Mouse (Mus musculus): Measurements from ENCODE around the gene 2510009E07Rik.

The 2510009E07Rik gene

GRCm38 (mm10) chr16:21694463-21695241, at the start of gene 2510009E07Rik:
Gene 2510009E07Rik (minus strand): TSS chr16:21694665.
- peak; percentile 63 for DNase-seq (ENCODE audit: low spot score)

- DNase-seq (ENCODE audit: low spot score), result no peak
Measured at GRCm38 (mm10) chr16:21743401-21743800, 48.9 kb upstream of the 2510009E07Rik start.

- DNase-seq (ENCODE audit: low spot score), result no peak
Measured at GRCm38 (mm10) chr16:21742898-21743297, 48.4 kb upstream of the 2510009E07Rik start.

GRCm38 (mm10) chr16:21742191-21742870, 47.9 kb upstream of the 2510009E07Rik start:
- no peak for DNase-seq (ENCODE audit: low spot score)

GRCm38 (mm10) chr16:21741542-21741941, 47.1 kb upstream of the 2510009E07Rik start:
- DNase-seq (ENCODE audit: low spot score), result no peak

- no peak for DNase-seq (ENCODE audit: low spot score)
Measured at GRCm38 (mm10) chr16:21735638-21736037, 41.2 kb upstream of the 2510009E07Rik start.

GRCm38 (mm10) chr16:21727897-21728364, 33.5 kb upstream of the 2510009E07Rik start:
- peak; percentile 60 for DNase-seq (ENCODE audit: low spot score)

GRCm38 (mm10) chr16:21727421-21727820, 33.0 kb upstream of the 2510009E07Rik start:
- DNase-seq (ENCODE audit: low spot score), result no peak

- DNase-seq (ENCODE audit: low spot score), result no peak
Measured at GRCm38 (mm10) chr16:21724261-21724660, 29.8 kb upstream of the 2510009E07Rik start.

DNA sequence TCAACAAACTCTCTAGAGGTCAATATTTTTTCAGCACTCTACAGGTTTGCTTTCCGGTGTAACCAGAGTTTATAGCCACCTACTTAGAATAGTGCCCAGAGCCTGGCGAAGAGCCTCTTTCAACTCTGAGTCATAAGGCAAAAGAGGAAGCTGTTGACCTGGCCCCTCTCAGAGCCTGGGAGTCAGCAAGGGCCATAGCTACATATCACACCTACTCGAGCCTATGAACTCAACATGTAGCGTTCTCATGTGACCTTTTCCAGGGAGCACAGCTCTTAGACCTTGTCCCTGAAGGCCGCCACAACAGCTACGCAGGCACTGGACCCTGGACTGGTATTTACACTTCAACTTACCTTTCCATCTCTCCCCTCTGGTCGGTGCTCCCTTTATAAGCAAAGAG, 25.3 kb upstream of the 2510009E07Rik start:
- no peak for DNase-seq (ENCODE audit: low spot score)

- no peak for DNase-seq (ENCODE audit: low spot score)
Measured at GRCm38 (mm10) chr16:21714516-21714915, 20.1 kb upstream of the 2510009E07Rik start.

GRCm38 (mm10) chr16:21710321-21710720, 15.9 kb upstream of the 2510009E07Rik start:
- no peak for DNase-seq (ENCODE audit: low spot score)

DNA sequence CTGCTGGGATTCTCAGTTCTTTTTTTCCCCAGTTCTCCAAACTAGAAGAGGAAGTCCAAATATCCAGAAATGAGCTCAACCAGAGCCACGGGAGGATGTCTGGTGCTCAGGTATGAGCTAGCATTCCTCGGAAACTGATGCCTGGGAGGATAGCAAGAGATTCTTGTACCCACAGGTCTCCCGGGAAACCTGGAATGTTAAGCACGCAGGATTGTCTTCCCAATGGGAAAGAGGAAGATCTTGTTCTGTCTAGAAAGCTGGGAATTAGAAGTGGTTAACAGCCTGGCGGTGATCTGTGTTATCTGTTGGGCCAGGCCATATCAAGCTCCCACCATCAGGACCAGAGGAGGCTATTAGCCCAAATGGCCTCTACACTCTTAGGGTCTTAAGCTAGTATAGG, 10.2 kb upstream of the 2510009E07Rik start:
- DNase-seq (ENCODE audit: low spot score), result no peak

DNA sequence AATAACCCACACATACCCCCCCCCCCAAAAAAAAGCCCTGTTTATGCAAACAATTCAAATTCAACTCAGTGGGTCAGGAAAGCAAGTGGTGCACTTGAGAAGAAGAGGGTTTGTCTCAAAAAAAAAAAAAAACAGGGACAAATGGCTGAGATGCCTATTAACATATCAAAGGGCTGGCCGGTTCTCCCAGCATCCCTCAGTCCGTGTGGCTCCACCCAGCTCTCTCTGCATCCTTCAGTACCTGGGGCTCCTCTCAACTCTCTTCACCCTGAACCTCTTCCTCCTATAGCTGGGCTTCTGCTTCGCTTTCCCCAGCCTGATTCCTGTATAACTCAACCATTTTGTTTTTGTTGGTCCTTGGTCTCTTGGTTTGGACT, 7.8 kb upstream of the 2510009E07Rik start:
- DNase-seq (ENCODE audit: low spot score), result no peak

DNA sequence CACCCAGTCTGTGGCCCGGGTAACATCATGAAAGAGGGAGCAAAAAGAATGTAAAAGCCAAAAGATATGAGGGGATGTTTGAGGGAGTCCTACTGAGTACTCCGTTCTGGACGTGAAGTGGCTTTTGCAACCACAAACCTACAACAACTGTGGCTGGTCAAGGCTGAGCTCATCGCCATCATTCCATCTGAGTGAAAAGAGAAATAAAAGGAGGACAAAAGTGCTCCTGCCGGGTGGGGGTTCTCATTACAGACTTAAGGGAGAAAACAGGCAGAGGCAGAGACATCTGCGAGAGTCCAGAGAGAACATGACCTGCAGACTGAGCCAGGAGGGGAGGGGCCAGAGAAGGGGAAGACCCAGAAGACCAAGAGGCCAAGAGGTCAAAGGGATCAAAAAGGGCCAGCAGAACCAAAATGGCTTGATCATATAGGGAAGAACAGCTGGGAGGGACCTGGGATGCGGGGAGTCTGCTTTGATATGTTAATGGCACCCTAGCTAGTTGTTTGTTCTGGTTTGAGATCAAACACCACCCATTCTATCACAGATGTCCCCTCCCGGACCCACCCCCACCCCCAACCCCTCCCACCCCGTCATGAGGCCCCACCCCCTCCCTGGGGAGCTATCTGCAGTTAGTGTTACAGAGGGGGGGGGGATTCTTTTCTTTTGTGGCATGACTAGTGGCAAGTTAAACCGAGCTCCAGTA, 7.3 kb upstream of the 2510009E07Rik start:
- no peak for DNase-seq (ENCODE audit: low spot score)

- no peak for DNase-seq (ENCODE audit: low spot score)
Measured at GRCm38 (mm10) chr16:21698136-21698535, 3.7 kb upstream of the 2510009E07Rik start.

DNA sequence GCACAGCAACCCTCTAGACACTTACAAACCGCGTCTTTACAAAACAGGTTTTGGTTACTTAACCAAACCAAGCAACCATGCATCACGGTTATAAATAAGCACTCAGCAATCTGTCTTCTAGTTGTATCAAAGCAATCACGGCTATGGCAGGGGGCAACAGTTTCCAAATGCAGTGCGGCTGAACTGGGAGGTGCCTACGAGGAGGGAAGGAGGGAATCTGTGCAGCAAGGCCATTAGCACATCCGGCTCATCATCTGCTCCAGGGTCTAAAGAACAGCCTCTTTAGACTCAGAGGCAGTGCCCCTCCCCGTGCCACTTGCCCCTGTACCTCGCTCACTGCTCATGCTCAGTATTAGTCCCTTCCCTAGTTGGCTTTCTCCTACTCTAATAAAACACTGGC, 2.5 kb upstream of the 2510009E07Rik start:
- DNase-seq (ENCODE audit: low spot score), result no peak

GRCm38 (mm10) chr16:21695242-21695578, 745 bp upstream of the 2510009E07Rik start:
- DNase-seq (ENCODE audit: low spot score), result no peak

DNA sequence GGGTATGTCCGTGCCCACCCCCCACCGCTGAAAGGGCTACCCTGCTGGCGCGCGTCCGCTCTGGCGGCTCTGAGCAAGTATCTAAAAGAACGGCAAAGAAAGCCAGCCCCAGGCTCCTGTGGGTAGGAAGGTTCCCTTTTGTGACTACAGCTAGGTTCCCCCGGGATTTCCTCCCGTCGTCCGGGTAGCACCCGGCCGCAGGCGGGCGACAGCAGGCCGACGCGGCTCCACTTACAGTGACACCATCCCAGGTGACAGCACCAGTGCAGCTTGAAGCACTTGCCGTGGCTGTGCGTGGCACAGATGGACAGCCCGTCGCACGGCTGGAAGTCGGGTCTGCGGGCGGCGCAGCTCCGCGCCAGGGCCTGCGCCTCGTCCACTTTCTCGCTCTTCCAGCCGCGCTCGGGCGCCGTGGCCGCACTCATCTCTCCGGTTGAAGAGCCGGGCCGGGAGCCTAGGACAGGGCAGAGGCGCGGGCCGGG, 443 bp downstream of the 2510009E07Rik start:
- peak; percentile 38 for DNase-seq (ENCODE audit: low spot score)

GRCm38 (mm10) chr16:21690216-21690755, 4.2 kb downstream of the 2510009E07Rik start:
- peak; percentile 37 for DNase-seq (ENCODE audit: low spot score)

DNA sequence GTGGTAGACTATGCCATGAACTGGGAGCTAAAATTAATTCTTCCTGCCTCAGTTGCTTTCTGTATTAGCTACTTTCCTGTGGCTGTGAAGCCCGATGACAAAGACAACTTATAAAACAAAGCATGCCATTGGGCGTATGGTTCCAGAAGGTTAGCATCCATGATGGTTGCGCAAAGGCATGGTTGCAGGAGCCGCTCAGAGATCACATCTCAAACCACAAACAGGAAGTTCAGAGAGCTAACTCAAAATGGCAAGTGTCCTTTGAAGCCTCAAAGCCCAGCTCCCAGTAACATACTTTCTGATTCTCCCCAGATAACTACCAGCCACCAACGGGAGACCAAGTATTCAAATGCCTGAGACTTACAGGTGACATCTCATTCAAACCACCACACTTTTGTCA, 5.3 kb downstream of the 2510009E07Rik start:
- DNase-seq (ENCODE audit: low spot score), result peak; percentile 63

GRCm38 (mm10) chr16:21687406-21687805, 7.1 kb downstream of the 2510009E07Rik start:
- DNase-seq (ENCODE audit: low spot score), result no peak
